Mouse (Mus musculus) midbrain, embryonic 11.5 days (tissue): ENCODE measurements around the gene Rpl22. TPM values are rescaled to one million over a fixed set of nuclear protein-coding genes. Genes with fewer than 3 reads are reported as not detected.
A peak's percentile ranks its signal among the peaks of the same experiment; 100 is the strongest.

Experiments used
- ATAC-seq: fragments of 200-750 bp; cut with Nextera tagmentation; 2 replicates; pipeline ENCODE4 v1.8.0; 2017; ENCODE audit warnings: moderate TSS enrichment, moderate library complexity; ENCODE audit not compliant: low FRiP score
- DNase-seq: peaks from one replicate; pipeline ENCODE4 v3.0.0; 2015; ENCODE audit warnings: low spot score; ENCODE audit errors: missing footprints
- H3K27ac ChIP-seq: fragments of 300-500 bp; sonication (generic); 2 replicates; pipeline ENCODE4 v1.5.1; 2014; ENCODE audit warnings: low read depth, low read length
- H3K27me3 ChIP-seq: fragments of 300-500 bp; sonication (generic); 2 replicates; pipeline ENCODE4 v1.6.1; 2014; ENCODE audit warnings: mild to moderate bottlenecking, low read length, moderate library complexity, mixed read lengths; ENCODE audit not compliant: control insufficient read depth, insufficient read depth
- H3K36me3 ChIP-seq: fragments of 300-500 bp; sonication (generic); 2 replicates; pipeline ENCODE4 v1.6.1; 2014; ENCODE audit warnings: mild to moderate bottlenecking, low read length, moderate library complexity, mixed read lengths; ENCODE audit not compliant: control insufficient read depth, insufficient read depth
- H3K4me1 ChIP-seq: fragments of 300-500 bp; sonication (generic); 2 replicates; pipeline ENCODE4 v1.6.1; 2014; ENCODE audit warnings: low read length; ENCODE audit not compliant: control insufficient read depth, insufficient read depth
- H3K4me2 ChIP-seq: fragments of 300-500 bp; sonication (generic); 2 replicates; pipeline ENCODE4 v1.6.1; 2014; ENCODE audit warnings: mild to moderate bottlenecking, moderate library complexity
- H3K4me3 ChIP-seq: fragments of 300-500 bp; sonication (generic); 2 replicates; pipeline ENCODE4 v1.5.1; 2014; ENCODE audit warnings: low read depth, low read length
- H3K9ac ChIP-seq: fragments of 300-500 bp; sonication (generic); 2 replicates; pipeline ENCODE4 v1.6.1; 2014; ENCODE audit warnings: low read length
- H3K9me3 ChIP-seq: fragments of 300-500 bp; sonication (generic); 2 replicates; pipeline ENCODE4 v1.6.1; 2016; ENCODE audit warnings: low read length; ENCODE audit not compliant: control insufficient read depth
- WGBS: fragments of 180-500 bp; shearing (Covaris S2); extraction: QIAGEN DNeasy Blood & Tissue Kit; methylation state at CpG from one replicate; pipeline ENCODE4 v1.1.7; 2014; 5-methylcytosine and 5-hydroxymethylcytosine counted together
- polyA plus RNA-seq: library from polyadenylated mRNA; unstranded; fragments of >200 nt; fragmentation: Nextera tagmentation; extraction: Ambion mirVana; gene quantifications from 2 replicates; pipeline ENCODE4 v1.2.1, GENCODE M21; 2014

Gene Rpl22
- polyA plus RNA-seq = 357 and 368 TPM in 2 replicates

GRCm38 (mm10) chr4:152325574-152326411 lies at the start of gene Rpl22:
TSS of gene Rpl22 (plus strand) at chr4:152325742.
- ATAC-seq (peak; percentile 96), DNase-seq (peak; percentile 99)
- H3K4me1 ChIP-seq = peaks cover 13% of the 10 kb centered on the region
- peaks cover 14% of the 10 kb centered on the region for H3K36me3 ChIP-seq
- under 1% methylated on average over 69 of the region's 70 CpGs for WGBS
- no peak within 1 kb of the TSS for H3K27ac ChIP-seq
- H3K27me3 ChIP-seq = no peaks in the 10 kb centered on the region
- peak within 1 kb of the TSS; percentile 95 for H3K9ac ChIP-seq
- H3K4me2 ChIP-seq = peak within 1 kb of the TSS; percentile 82
- H3K9me3 ChIP-seq = no peaks in the 10 kb centered on the region
- H3K4me3 ChIP-seq = peak within 1 kb of the TSS; percentile 99

- ATAC-seq = no peak
- Histone ChIP-seq H3K4me2 (no peak overlapping the region), H3K4me1 (peaks cover 15% of the 10 kb centered on the region), H3K27ac (no peak overlapping the region), H3K36me3 (no peaks in the 10 kb centered on the region), H3K4me3 (no peak overlapping the region), H3K9ac (no peak overlapping the region), H3K9me3 (no peaks in the 10 kb centered on the region), H3K27me3 (peaks cover 43% of the 10 kb centered on the region)
- 52% methylated on average over 10 of the region's 10 CpGs for WGBS
- peak; percentile 86 for DNase-seq
Measured at GRCm38 (mm10) chr4:152276389-152277347, 48.9 kb upstream of the Rpl22 start.

GRCm38 (mm10) chr4:152277916-152278315 lies 47.6 kb upstream of the Rpl22 start:
- DNase-seq = no peak
- ATAC-seq = no peak
- no peak overlapping the region for H3K27ac ChIP-seq
- peaks cover 18% of the 10 kb centered on the region for H3K4me1 ChIP-seq
- peaks cover 55% of the 10 kb centered on the region for H3K27me3 ChIP-seq
- no peak overlapping the region for H3K4me2 ChIP-seq
- H3K9me3 ChIP-seq = no peaks in the 10 kb centered on the region
- H3K4me3 ChIP-seq = no peak overlapping the region
- WGBS = 69% methylated on average over 2 of the region's 2 CpGs
- H3K36me3 ChIP-seq = no peaks in the 10 kb centered on the region
- no peak overlapping the region for H3K9ac ChIP-seq

GRCm38 (mm10) chr4:152278986-152279385 lies 46.6 kb upstream of the Rpl22 start:
- ATAC-seq (no peak), DNase-seq (no peak)
- Histone ChIP-seq H3K27ac (no peak overlapping the region), H3K4me2 (no peak overlapping the region), H3K4me1 (peaks cover 18% of the 10 kb centered on the region), H3K9ac (no peak overlapping the region), H3K36me3 (no peaks in the 10 kb centered on the region), H3K27me3 (peaks cover 60% of the 10 kb centered on the region), H3K9me3 (no peaks in the 10 kb centered on the region), H3K4me3 (no peak overlapping the region)
- 89% methylated on average over 23 of the region's 23 CpGs for WGBS

- ATAC-seq = no peak
- no peak overlapping the region for H3K4me3 ChIP-seq
- peaks cover 16% of the 10 kb centered on the region for H3K4me1 ChIP-seq
- no peak overlapping the region for H3K9ac ChIP-seq
- no peak overlapping the region for H3K27ac ChIP-seq
- 63% methylated on average over 15 of the region's 15 CpGs for WGBS
- H3K27me3 ChIP-seq = peaks cover 68% of the 10 kb centered on the region
- no peak overlapping the region for H3K4me2 ChIP-seq
- H3K9me3 ChIP-seq = no peaks in the 10 kb centered on the region
- H3K36me3 ChIP-seq = no peaks in the 10 kb centered on the region
- DNase-seq = no peak
Measured at GRCm38 (mm10) chr4:152281601-152282000, 43.9 kb upstream of the Rpl22 start.

- Histone ChIP-seq H3K27ac (no peak overlapping the region), H3K4me3 (peak overlapping the region; percentile 21), H3K27me3 (peaks cover 77% of the 10 kb centered on the region), H3K9ac (0 out of 2 replicates have a peak overlapping the region, but pooled peaks have one; percentile 14), H3K9me3 (no peaks in the 10 kb centered on the region), H3K4me2 (peak overlapping the region; percentile 33), H3K4me1 (peaks cover 27% of the 10 kb centered on the region), H3K36me3 (no peaks in the 10 kb centered on the region)
- DNase-seq (peak; percentile 91), ATAC-seq (no peak)
- 15% methylated on average over 32 of the region's 34 CpGs for WGBS
Measured at GRCm38 (mm10) chr4:152282721-152283120, 42.8 kb upstream of the Rpl22 start.

- DNase-seq = peak; percentile 98
- peaks cover 84% of the 10 kb centered on the region for H3K27me3 ChIP-seq
- H3K4me2 ChIP-seq = peak overlapping the region; percentile 33
- no peak overlapping the region for H3K27ac ChIP-seq
- H3K9me3 ChIP-seq = no peaks in the 10 kb centered on the region
- H3K36me3 ChIP-seq = no peaks in the 10 kb centered on the region
- 0 out of 2 replicates have a peak overlapping the region, but pooled peaks have one; percentile 14 for H3K9ac ChIP-seq
- peaks cover 33% of the 10 kb centered on the region for H3K4me1 ChIP-seq
- ATAC-seq = peak; percentile 74
- H3K4me3 ChIP-seq = peak overlapping the region; percentile 21
- WGBS = 5% methylated on average over 64 of the region's 70 CpGs
Measured at GRCm38 (mm10) chr4:152283186-152283950, 42.2 kb upstream of the Rpl22 start.

- Histone ChIP-seq H3K36me3 (no peaks in the 10 kb centered on the region), H3K4me1 (peaks cover 45% of the 10 kb centered on the region), H3K4me3 (no peak overlapping the region), H3K4me2 (no peak overlapping the region), H3K27ac (no peak overlapping the region), H3K9ac (no peak overlapping the region), H3K27me3 (peaks cover 92% of the 10 kb centered on the region), H3K9me3 (no peaks in the 10 kb centered on the region)
- DNase-seq (peak; percentile 93), ATAC-seq (no peak)
- 4% methylated on average over 10 of the region's 10 CpGs for WGBS
Measured at GRCm38 (mm10) chr4:152285505-152285904, 40.0 kb upstream of the Rpl22 start.
